Comparison of ENCODE assay signal across 30 mouse cellular contexts in the genomic region with DNA sequence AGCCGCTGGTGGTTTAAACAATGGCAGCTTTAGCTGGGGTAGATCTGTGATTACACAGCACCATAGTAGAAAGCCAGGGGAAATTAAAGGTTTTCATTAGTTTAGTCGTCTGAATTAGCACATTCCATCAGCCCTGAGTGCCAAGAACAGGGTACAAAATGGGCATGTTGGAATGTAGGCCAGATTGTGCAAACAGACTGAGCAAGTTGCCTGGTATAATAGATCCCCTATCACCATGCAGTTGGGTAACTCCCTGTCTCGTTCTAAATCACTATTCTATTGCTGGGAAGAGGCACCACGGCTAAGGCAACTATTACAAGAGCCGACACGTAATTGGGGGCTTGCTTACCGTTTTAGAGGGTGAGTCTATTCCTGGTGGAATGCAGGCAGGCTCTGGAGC. TPM values are rescaled to one million over a fixed set of nuclear protein-coding genes. Genes with fewer than 3 reads are reported as not detected.
DNase-seq lines count a peak whose midpoint lies in the region; TF ChIP-seq lines count a peak whose summit lies in the region.
"Had no signal": no experiment of that assay in that cellular context is flagged by ENCODE, and none has a peak within 500 bp of the region (broad histone marks: within the 10 kb centered on the region; RNA-seq: fewer than 3 reads in every experiment).

No protein-coding gene starts in this region.

- peaks cover 0 to 15% of the 10 kb centered on the region in 2 experiments; a peak in 2 of 4 replicates for H3K4me1 ChIP-seq in MEL (ENCODE audit: control insufficient read depth in 1 of 2, insufficient read depth in 2 of 2, low read length in 2 of 2)
- peaks cover 4% of the 10 kb centered on the region for H3K4me1 ChIP-seq in brown adipose tissue, adult 24 weeks (ENCODE audit: control insufficient read depth, insufficient read depth, insufficient read length, low read length)
- H3K4me1 ChIP-seq: forebrain, embryonic 12.5 days; hindbrain, embryonic 12.5 days; intestine, embryonic 15.5 days had no signal

- no peak for TF ChIP-seq RAD21 in MEL (IDR thresholded peaks at IDR 0.05; ENCODE audit: low read depth, low read length)

- no peak overlapping the region for H3K9ac ChIP-seq in MEL (ENCODE audit: control insufficient read depth, low read depth, low read length, poor library complexity, severe bottlenecking)
- H3K9ac ChIP-seq: forebrain, embryonic 12.5 days; forebrain, postnatal 0 days; hindbrain, embryonic 12.5 days; intestine, embryonic 15.5 days; liver, embryonic 14.5 days had no signal

- TF ChIP-seq EP300 in MEL (IDR thresholded peaks at IDR 0.05; ENCODE audit: low read depth in 1 of 2, low read length in 2 of 2): no peak

- TF ChIP-seq CTCF in MEL (IDR thresholded peaks at IDR 0.05 in 2 of 3, conservative IDR thresholded peaks at IDR 0.05 in 1 of 3; ENCODE audit: control insufficient read depth in 1 of 3, insufficient read depth in 1 of 3, low read depth in 2 of 3, low read length in 3 of 3, poor library complexity in 1 of 3, severe bottlenecking in 1 of 3): no peak

- no peaks in the 10 kb centered on the region for H3K9me3 ChIP-seq in MEL (replicated peaks; ENCODE audit: insufficient read depth, low read length)
- H3K9me3 ChIP-seq: forebrain, embryonic 12.5 days; hindbrain, embryonic 12.5 days; intestine, embryonic 15.5 days had no signal

- TF ChIP-seq POLR2A in MEL (IDR thresholded peaks at IDR 0.05; ENCODE audit: control insufficient read depth in 1 of 2, insufficient read depth in 1 of 2, low read depth in 1 of 2, low read length in 2 of 2, poor library complexity in 1 of 2): no peak

- no peaks in the 10 kb centered on the region for H3K79me2 ChIP-seq in MEL (ENCODE audit: control insufficient read depth, insufficient read depth, low read length, poor library complexity)

- DNase-seq in layer of hippocampus, adult 11-12 months (ENCODE audit: low spot score): peak; percentile 69
- DNase-seq in layer of hippocampus, postnatal 25 days (ENCODE audit: extremely low spot score in 1 of 2, low spot score in 1 of 2): no peak
- DNase-seq in MEL (ENCODE audit: low read depth, low spot score): no peak
- peak; percentile 51 for DNase-seq in layer of hippocampus, adult 9-10 months (ENCODE audit: low spot score)
- no peak for DNase-seq in thymus, postnatal 10 days (ENCODE audit: low spot score in 2 of 2)
- DNase-seq in spleen, postnatal 10 days (ENCODE audit: low spot score in 2 of 2): no peak
- DNase-seq in gastrocnemius, postnatal 25 days: no peak
- DNase-seq: adrenal gland, adult 8-10 months; cerebellum, adult 2 months; cerebellum, postnatal 14 days; forebrain, postnatal 0 days; gastrocnemius, postnatal 36 days; heart, adult 18-20 months; heart, postnatal 36 days; kidney, adult 9 months; kidney, postnatal 10 days; left cerebral cortex, postnatal 4 days; lung, adult 2 months; midbrain, embryonic 14.5 days; right cerebral cortex, postnatal 25 days; thymus, adult 2 months; thymus, postnatal 4 days had no signal

- H3K4me3 ChIP-seq in MEL (ENCODE audit: control insufficient read depth in 1 of 2, insufficient read depth in 1 of 2, low read depth in 2 of 2, low read length in 2 of 2): peak overlapping the region; percentile 3 to 56; a peak in 3 of 4 replicates
- H3K4me3 ChIP-seq in brown adipose tissue, adult 24 weeks (ENCODE audit: insufficient read depth, low read depth, low read length): no peak overlapping the region
- H3K4me3 ChIP-seq: erythroblast, embryonic 14.5 days; forebrain, embryonic 12.5 days; hindbrain, embryonic 12.5 days; intestine, embryonic 15.5 days had no signal

- no peak overlapping the region for H3K27ac ChIP-seq in MEL (ENCODE audit: control insufficient read depth, low read depth, low read length)
- peak overlapping the region; percentile 82 for H3K27ac ChIP-seq in brown adipose tissue, adult 24 weeks (replicated peaks; ENCODE audit: low read depth, low read length)
- H3K27ac ChIP-seq: forebrain, embryonic 12.5 days; hindbrain, embryonic 12.5 days; hindbrain, postnatal 0 days; intestine, embryonic 15.5 days; liver, embryonic 14.5 days; stomach, postnatal 0 days had no signal

- no peaks in the 10 kb centered on the region for H3K27me3 ChIP-seq in MEL (ENCODE audit: control insufficient read depth in 1 of 2, insufficient read depth in 2 of 2, low read length in 2 of 2)
- H3K27me3 ChIP-seq: forebrain, embryonic 12.5 days; hindbrain, embryonic 12.5 days; intestine, embryonic 15.5 days had no signal

- peaks cover 0 to 7% of the 10 kb centered on the region in 2 experiments; a peak in 2 of 4 replicates for H3K36me3 ChIP-seq in MEL (ENCODE audit: control insufficient read depth in 1 of 2, insufficient read depth in 2 of 2, low read length in 2 of 2)
- H3K36me3 ChIP-seq: forebrain, embryonic 12.5 days; hindbrain, embryonic 12.5 days; intestine, embryonic 15.5 days had no signal

TF ChIP-seq in MEL, 35 proteins besides CTCF, POLR2A, EP300 and RAD21:
- TF ChIP-seq TBP (IDR thresholded peaks at IDR 0.05; ENCODE audit: low read depth, low read length) (no peak), ZMIZ1 (IDR thresholded peaks at IDR 0.05; ENCODE audit: low read depth, low read length) (no peak), NRF1 (IDR thresholded peaks at IDR 0.05; ENCODE audit: insufficient read depth, low read depth, low read length, poor library complexity, severe bottlenecking) (no peak), JUND (IDR thresholded peaks at IDR 0.05; ENCODE audit: low read depth, low read length) (no peak), TCF12 (IDR thresholded peaks at IDR 0.05; ENCODE audit: low read depth, low read length) (no peak), TAL1 (IDR thresholded peaks at IDR 0.05; ENCODE audit: low read length) (no peak), USF2 (IDR thresholded peaks at IDR 0.05; ENCODE audit: borderline replicate concordance in 1 of 2, insufficient read depth in 1 of 2, low read depth in 1 of 2, low read length in 2 of 2) (no peak), ZKSCAN1 (IDR thresholded peaks at IDR 0.05; ENCODE audit: low read depth, low read length) (no peak), MYB (IDR thresholded peaks at IDR 0.05; ENCODE audit: low read depth, low read length) (no peak), GABPA (IDR thresholded peaks at IDR 0.05; ENCODE audit: low read depth, low read length) (no peak)

RNA-seq across cellular contexts. Expression of gene Bri3, which starts 9.5 kb away (rescaled TPM):
- total RNA-seq in layer of hippocampus, postnatal 25 days (2021): 10 to 100 TPM; 69.3 to 70.2 TPM
- 16.5 and 21.6 TPM in 2 replicates for total RNA-seq in MEL (2012; rRNA removed)
- 10 to 100 TPM in 1 of 2 experiments, not detected in 1; 40.5 TPM for polyA plus RNA-seq in MEL (2012; ENCODE audit: insufficient read depth in 1 of 2, insufficient read length in 2 of 2, low read depth in 1 of 2, low replicate concordance in 2 of 2, missing spikeins in 1 of 2)
- polyA plus RNA-seq in brown adipose tissue, adult 24 weeks (2012; ENCODE audit: insufficient read depth, insufficient read length, missing spikeins): 230 and 282 TPM in 2 replicates
- total RNA-seq in gastrocnemius, postnatal 25 days (2021): 10 to 100 TPM; 36.0 to 43.5 TPM

RNA-seq across cellular contexts. Expression of gene Tecpr1, which starts 11.3 kb away (rescaled TPM):
- total RNA-seq in layer of hippocampus, postnatal 25 days (2021): 100 to 1,000 TPM in 1 of 2 experiments, 10 to 100 TPM in 1; 92.5 to 109 TPM
- total RNA-seq in MEL (2012; rRNA removed): 6.2 and 7.1 TPM in 2 replicates
- 1 to 10 TPM in 1 of 2 experiments, not detected in 1; 9.0 TPM for polyA plus RNA-seq in MEL (2012; ENCODE audit: insufficient read depth in 1 of 2, insufficient read length in 2 of 2, low read depth in 1 of 2, low replicate concordance in 2 of 2, missing spikeins in 1 of 2)
- 25.9 and 41.4 TPM in 2 replicates for polyA plus RNA-seq in brown adipose tissue, adult 24 weeks (2012; ENCODE audit: insufficient read depth, insufficient read length, missing spikeins)
- total RNA-seq in gastrocnemius, postnatal 25 days (2021): 10 to 100 TPM; 14.4 to 15.3 TPM

RNA-seq across cellular contexts. Expression of gene Bhlha15, which starts 44.6 kb away (rescaled TPM):
- under 1 TPM; 0.17 to 0.26 TPM for total RNA-seq in layer of hippocampus, postnatal 25 days (2021)
- total RNA-seq in MEL (2012; rRNA removed): 2.6 and 4.3 TPM in 2 replicates
- polyA plus RNA-seq in MEL (2012; ENCODE audit: insufficient read depth in 1 of 2, insufficient read length in 2 of 2, low read depth in 1 of 2, low replicate concordance in 2 of 2, missing spikeins in 1 of 2): 1 to 10 TPM in 1 of 2 experiments, not detected in 1; 4.1 TPM
- polyA plus RNA-seq in brown adipose tissue, adult 24 weeks (2012; ENCODE audit: insufficient read depth, insufficient read length, missing spikeins): not detected in 2 replicates
- not detected for total RNA-seq in gastrocnemius, postnatal 25 days (2021)
- total RNA-seq: forebrain, postnatal 0 days; gastrocnemius, postnatal 36 days; heart, postnatal 36 days had no signal
- polyA plus RNA-seq: erythroblast, embryonic 14.5 days; forebrain, postnatal 0 days; midbrain, embryonic 14.5 days had no signal

Comparison
In these comparisons a context has a peak if more than half of its experiments do, and no peak if none do; other contexts are left out.
1. DNase-seq: peak in layer of hippocampus, adult 11-12 months (single experiment) and layer of hippocampus, adult 9-10 months (single experiment); none in layer of hippocampus, postnatal 25 days (0 of 2), MEL (single experiment), thymus, postnatal 10 days (0 of 2), spleen, postnatal 10 days (0 of 2) and gastrocnemius, postnatal 25 days (single experiment).
2. RNA of gene Tecpr1, which starts 11.3 kb away (total RNA-seq): 92.5 to 109 TPM in layer of hippocampus, postnatal 25 days; 14.4 to 15.3 TPM in gastrocnemius, postnatal 25 days and 6.2 to 7.1 TPM in MEL; every median in the first group is over 4 times any median in the second.